Mouse (Mus musculus) midbrain, embryonic 14.5 days (tissue): Measurements from ENCODE around the gene Nudt21. TPM values are rescaled to one million over a fixed set of nuclear protein-coding genes. Genes with fewer than 3 reads are reported as not detected.
"Not testable (repeated sequence)": the region's sequence is repeated elsewhere in the genome, so short reads cannot be mapped to it uniquely, and the experiment has no call there.

Experiments
- ATAC-seq: fragments of 200-750 bp; cut with Nextera tagmentation; 2 replicates; pipeline ENCODE4 v1.8.0; 2017; ENCODE audit warnings: moderate number of reproducible peaks, moderate library complexity; ENCODE audit not compliant: low FRiP score, low TSS enrichment
- DNase-seq: peaks from one replicate; pipeline ENCODE4 v3.0.0-alpha.2; 2015
- H3K27ac ChIP-seq: fragments of 300-500 bp; sonication (generic); replicated peaks from 2 replicates; pipeline ENCODE4 v1.5.1; 2014; ENCODE audit warnings: mild to moderate bottlenecking, low read depth, low read length, moderate library complexity
- H3K27me3 ChIP-seq: fragments of 300-500 bp; sonication (generic); 2 replicates; pipeline ENCODE4 v1.6.1; 2014; ENCODE audit warnings: low read length, control low read depth, mixed read lengths; ENCODE audit not compliant: control insufficient read depth, insufficient read depth
- H3K36me3 ChIP-seq: fragments of 300-500 bp; sonication (generic); 2 replicates; pipeline ENCODE4 v1.6.1; 2014; ENCODE audit warnings: low read length, control low read depth; ENCODE audit not compliant: control insufficient read depth, insufficient read depth
- H3K4me1 ChIP-seq: fragments of 300-500 bp; sonication (generic); 2 replicates; pipeline ENCODE4 v1.6.1; 2014; ENCODE audit warnings: mild to moderate bottlenecking, antibody characterized with exemption, low read length, control low read depth; ENCODE audit not compliant: control insufficient read depth, insufficient read depth
- H3K4me2 ChIP-seq: fragments of 300-500 bp; sonication (generic); 2 replicates; pipeline ENCODE4 v1.6.1; 2014; ENCODE audit warnings: mild to moderate bottlenecking, low read length, moderate library complexity
- H3K4me3 ChIP-seq: fragments of 300-500 bp; sonication (generic); replicated peaks from 2 replicates; pipeline ENCODE4 v1.5.1; 2014; ENCODE audit warnings: low read depth, low read length
- H3K9ac ChIP-seq: fragments of 300-500 bp; sonication (generic); replicated peaks from 2 replicates; pipeline ENCODE4 v1.6.1; 2014; ENCODE audit warnings: mild to moderate bottlenecking, low read length, moderate library complexity
- H3K9me3 ChIP-seq: fragments of 300-500 bp; sonication (generic); 2 replicates; pipeline ENCODE4 v1.6.1; 2016; ENCODE audit warnings: low read length, control low read depth, mixed read lengths; ENCODE audit not compliant: control insufficient read depth
- WGBS: fragments of 180-500 bp; shearing (Covaris S2); extraction: QIAGEN DNeasy Blood & Tissue Kit; methylation state at CpG from one replicate; pipeline ENCODE4 v1.1.7; 2014; 5-methylcytosine and 5-hydroxymethylcytosine counted together
- polyA plus RNA-seq: library from polyadenylated mRNA; unstranded; fragments of >200 nt; fragmentation: Nextera tagmentation; extraction: Ambion mirVana; gene quantifications from 2 replicates; pipeline ENCODE4 v1.2.1, GENCODE M21; 2014

Nudt21 gene
- polyA plus RNA-seq, 1 experiment from 2014 or later = 120 TPM

DNA sequence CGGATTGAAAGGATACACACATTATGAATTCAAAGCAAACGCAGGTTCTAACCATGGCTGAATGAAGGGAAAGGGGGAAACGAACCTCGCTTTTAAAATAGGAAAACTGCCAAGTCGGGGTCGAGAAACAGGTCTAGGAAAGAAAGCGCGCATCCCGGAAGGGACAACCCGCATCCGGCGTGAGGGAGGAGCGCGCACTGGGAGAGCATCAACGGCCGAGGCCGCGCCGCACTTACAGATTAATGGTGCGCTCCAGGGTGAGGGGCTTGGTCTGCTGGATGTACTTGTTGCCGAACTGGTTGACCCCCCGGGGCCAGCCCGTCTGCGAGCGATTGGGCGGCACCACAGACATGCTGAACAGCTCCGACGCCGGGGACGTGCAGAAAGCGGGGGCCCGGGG is 290 bp downstream of the Nudt21 start:
- Histone ChIP-seq H3K9ac (peak overlapping the region; percentile 64), H3K4me1 (peaks cover 22% of the 10 kb centered on the region), H3K4me2 (peak overlapping the region; percentile 94), H3K27ac (peak overlapping the region; percentile 76), H3K4me3 (peak overlapping the region; percentile 84)
- H3K27me3 ChIP-seq, H3K36me3 ChIP-seq, H3K9me3 ChIP-seq: not testable (repeated sequence)
- DNase-seq = peak; percentile 86
- peak; percentile 87 for ATAC-seq
- WGBS = under 1% methylated on average over 21 of the region's 32 CpGs

GRCm38 (mm10) chr8:94035200-94035599 is 1.6 kb downstream of the Nudt21 start:
- 65% methylated on average over 5 of the region's 5 CpGs for WGBS
- peak overlapping the region; percentile 12; the same call in 1 of the 2 replicates for H3K9ac ChIP-seq

GRCm38 (mm10) chr8:94033601-94034000 is 3.2 kb downstream of the Nudt21 start:
- no peaks in the 10 kb centered on the region for H3K9me3 ChIP-seq
- no peak for DNase-seq
- H3K27me3 ChIP-seq = no peaks in the 10 kb centered on the region
- H3K4me3 ChIP-seq = no peak overlapping the region
- peaks cover 22% of the 10 kb centered on the region for H3K4me1 ChIP-seq
- H3K4me2 ChIP-seq = no peak overlapping the region
- H3K9ac ChIP-seq = no peak overlapping the region; the same call in 1 of the 2 replicates
- WGBS = 42% methylated on average over 3 of the region's 3 CpGs
- H3K36me3 ChIP-seq = peaks cover 27% of the 10 kb centered on the region
- H3K27ac ChIP-seq = no peak overlapping the region
- no peak for ATAC-seq

More at GRCm38 (mm10) chr8:94035200-94035599, 1.6 kb downstream of the Nudt21 start:
- Histone ChIP-seq H3K4me1 (peaks cover 22% of the 10 kb centered on the region), H3K4me3 (peak overlapping the region; percentile 84), H3K9me3 (no peaks in the 10 kb centered on the region), H3K36me3 (peaks cover 15% of the 10 kb centered on the region), H3K27me3 (no peaks in the 10 kb centered on the region), H3K4me2 (peak overlapping the region; percentile 94), H3K27ac (no peak overlapping the region)
- ATAC-seq = no peak
- no peak for DNase-seq

- Histone ChIP-seq H3K9me3 (no peaks in the 10 kb centered on the region), H3K4me3 (no peak overlapping the region)
Measured at GRCm38 (mm10) chr8:94029701-94030100, 7.1 kb downstream of the Nudt21 start.

DNA sequence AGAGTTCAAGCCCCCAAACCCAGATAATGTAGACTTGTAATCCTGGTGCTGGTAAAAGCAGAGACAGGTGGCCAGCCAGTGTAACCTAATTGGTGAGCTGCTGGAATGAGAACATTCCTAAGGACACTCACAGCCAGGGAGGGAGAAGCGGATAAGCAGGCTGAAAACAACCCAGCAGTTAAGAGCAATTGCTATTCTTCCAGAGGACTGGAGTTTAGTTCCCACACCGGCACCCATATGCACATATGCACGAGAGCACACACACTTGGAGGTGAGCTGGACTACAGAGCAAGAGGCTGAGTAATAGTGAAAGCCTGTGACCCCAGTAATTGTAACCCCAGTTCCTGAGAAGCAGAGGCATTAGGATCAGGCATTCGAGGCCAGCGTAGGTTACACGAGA is 12.9 kb downstream of the Nudt21 start:
- DNase-seq (no peak), ATAC-seq (no peak)
- Histone ChIP-seq H3K9ac (no peak overlapping the region), H3K27ac (no peak overlapping the region), H3K4me1 (no peaks in the 10 kb centered on the region), H3K4me3 (no peak overlapping the region), H3K36me3 (peaks cover 82% of the 10 kb centered on the region), H3K27me3 (no peaks in the 10 kb centered on the region), H3K9me3 (no peaks in the 10 kb centered on the region), H3K4me2 (no peak overlapping the region)
- 96% methylated on average over 6 of the region's 6 CpGs for WGBS

More at GRCm38 (mm10) chr8:94029701-94030100, 7.1 kb downstream of the Nudt21 start:
- H3K9ac ChIP-seq = no peak overlapping the region
- no peak overlapping the region for H3K4me2 ChIP-seq
- ATAC-seq (no peak), DNase-seq (no peak)
- H3K27ac ChIP-seq = no peak overlapping the region
- peaks cover 62% of the 10 kb centered on the region for H3K36me3 ChIP-seq
- 95% methylated on average over 9 of the region's 9 CpGs for WGBS
- H3K27me3 ChIP-seq = no peaks in the 10 kb centered on the region
- peaks cover 9% of the 10 kb centered on the region for H3K4me1 ChIP-seq

GRCm38 (mm10) chr8:94013026-94013612 is 23.7 kb downstream of the Nudt21 start:
- H3K9ac ChIP-seq = peak overlapping the region; percentile 98
- H3K27me3 ChIP-seq = no peaks in the 10 kb centered on the region
- peaks cover 26% of the 10 kb centered on the region for H3K4me1 ChIP-seq
- H3K27ac ChIP-seq = peak overlapping the region; percentile 97
- H3K4me2 ChIP-seq = peak overlapping the region; percentile 85
- no peak for ATAC-seq
- no peaks in the 10 kb centered on the region; the same call in 1 of the 2 replicates for H3K36me3 ChIP-seq
- H3K4me3 ChIP-seq = peak overlapping the region; percentile 98
- 43% methylated on average over 7 of the region's 7 CpGs for WGBS
- peak; percentile 27 for DNase-seq
- H3K9me3 ChIP-seq = no peaks in the 10 kb centered on the region

- Histone ChIP-seq H3K4me3 (peak within 1 kb of the TSS; percentile 98), H3K36me3 (no peaks in the 10 kb centered on the region), H3K9me3 (no peaks in the 10 kb centered on the region), H3K27ac (peak within 1 kb of the TSS; percentile 97), H3K4me1 (peaks cover 26% of the 10 kb centered on the region), H3K9ac (peak within 1 kb of the TSS; percentile 98), H3K4me2 (peak within 1 kb of the TSS; percentile 85), H3K27me3 (no peaks in the 10 kb centered on the region)
- peak; percentile 94 for ATAC-seq
- peak; percentile 90 for DNase-seq
- WGBS = under 1% methylated on average over 115 of the region's 130 CpGs
Measured at GRCm38 (mm10) chr8:94012013-94012951, 24.5 kb downstream of the Nudt21 start, which contains the start of gene Amfr. Amfr (minus strand) TSS chr8:94012842.

GRCm38 (mm10) chr8:94011076-94012012 is 25.5 kb downstream of the Nudt21 start:
- Histone ChIP-seq H3K4me1 (peaks cover 26% of the 10 kb centered on the region), H3K27ac (peak overlapping the region; percentile 97), H3K4me2 (peak overlapping the region; percentile 85), H3K36me3 (no peaks in the 10 kb centered on the region), H3K27me3 (no peaks in the 10 kb centered on the region), H3K9ac (peak overlapping the region; percentile 98), H3K4me3 (peak overlapping the region; percentile 98), H3K9me3 (no peaks in the 10 kb centered on the region)
- WGBS = 5% methylated on average over 48 of the region's 48 CpGs
- DNase-seq = peak; percentile 8
- no peak for ATAC-seq
